Mouse (Mus musculus): ENCODE results near the gene Ypel2.
A peak's percentile ranks its signal among the peaks of the same experiment; 100 is the strongest.

Gene Ypel2

GRCm38 (mm10) chr11:86930636-86931180, 62.8 kb downstream of the Ypel2 start:
- DNase-seq (ENCODE audit: low spot score in 2 of 2), result no peak

GRCm38 (mm10) chr11:86929985-86930384, 63.5 kb downstream of the Ypel2 start:
- no peak for DNase-seq (ENCODE audit: low spot score in 2 of 2)

GRCm38 (mm10) chr11:86929531-86929930, 64.0 kb downstream of the Ypel2 start:
- DNase-seq (ENCODE audit: low spot score in 2 of 2), result no peak

- no peak for DNase-seq (ENCODE audit: low spot score in 2 of 2)
Measured at GRCm38 (mm10) chr11:86925085-86925638, 68.3 kb downstream of the Ypel2 start.

GRCm38 (mm10) chr11:86924629-86925028, 68.9 kb downstream of the Ypel2 start:
- no peak for DNase-seq (ENCODE audit: low spot score in 2 of 2)

GRCm38 (mm10) chr11:86923654-86924053, 69.9 kb downstream of the Ypel2 start:
- no peak for DNase-seq (ENCODE audit: low spot score in 2 of 2)

- DNase-seq (ENCODE audit: low spot score in 2 of 2), result no peak
Measured at GRCm38 (mm10) chr11:86922029-86922428, 71.5 kb downstream of the Ypel2 start.

- no peak for DNase-seq (ENCODE audit: low spot score in 2 of 2)
Measured at GRCm38 (mm10) chr11:86921335-86921734, 72.2 kb downstream of the Ypel2 start.

- no peak for DNase-seq (ENCODE audit: low spot score in 2 of 2)
Measured at GRCm38 (mm10) chr11:86920111-86921080, 73.1 kb downstream of the Ypel2 start.

- no peak for DNase-seq (ENCODE audit: low spot score in 2 of 2)
Measured at GRCm38 (mm10) chr11:86919468-86919867, 74.0 kb downstream of the Ypel2 start.

- DNase-seq (ENCODE audit: low spot score in 2 of 2), result no peak
Measured at GRCm38 (mm10) chr11:86917536-86917935, 76.0 kb downstream of the Ypel2 start.

GRCm38 (mm10) chr11:86916596-86917249, 76.8 kb downstream of the Ypel2 start:
- no peak for DNase-seq (ENCODE audit: low spot score in 2 of 2)

- DNase-seq (ENCODE audit: low spot score in 2 of 2), result no peak
Measured at GRCm38 (mm10) chr11:86914329-86914728, 79.2 kb downstream of the Ypel2 start.

- no peak for DNase-seq (ENCODE audit: low spot score in 2 of 2)
Measured at GRCm38 (mm10) chr11:86910244-86910643, 83.3 kb downstream of the Ypel2 start.

GRCm38 (mm10) chr11:86909028-86909427, 84.5 kb downstream of the Ypel2 start:
- no peak for DNase-seq (ENCODE audit: low spot score in 2 of 2)

GRCm38 (mm10) chr11:86907889-86908590, 85.5 kb downstream of the Ypel2 start:
- no peak for DNase-seq (ENCODE audit: low spot score in 2 of 2)

- no peak for DNase-seq (ENCODE audit: low spot score in 2 of 2)
Measured at GRCm38 (mm10) chr11:86906767-86907662, 86.5 kb downstream of the Ypel2 start.

- no peak for DNase-seq (ENCODE audit: low spot score in 2 of 2)
Measured at GRCm38 (mm10) chr11:86906257-86906656, 87.2 kb downstream of the Ypel2 start.

- DNase-seq (ENCODE audit: low spot score in 2 of 2), result no peak
Measured at GRCm38 (mm10) chr11:86905261-86905660, 88.2 kb downstream of the Ypel2 start.

GRCm38 (mm10) chr11:86904706-86905105, 88.8 kb downstream of the Ypel2 start:
- no peak for DNase-seq (ENCODE audit: low spot score in 2 of 2)

- DNase-seq (ENCODE audit: low spot score in 2 of 2), result peak in 1 of 2 experiments; percentile 20
Measured at GRCm38 (mm10) chr11:86898367-86898766, 95.1 kb downstream of the Ypel2 start.

Data from cerebellum, postnatal 4 days (tissue).